Mouse (Mus musculus) ovary, postnatal 36 days (tissue): ENCODE results near the gene Ifna2.

ENCODE experiments used
- DNase-seq: peaks from one replicate; pipeline ENCODE4 v3.0.0; 2022; ENCODE audit warnings: low spot score, mixed read lengths

Gene Ifna2

GRCm38 (mm10) chr4:88683812-88684211 is at the start of gene Ifna2:
Ifna2 (minus strand) TSS chr4:88683912.
- DNase-seq: no peak

GRCm38 (mm10) chr4:88727324-88727723 is 43.6 kb upstream of the Ifna2 start:
- DNase-seq: no peak

- no peak for DNase-seq
Measured at GRCm38 (mm10) chr4:88726727-88727126, 43.0 kb upstream of the Ifna2 start.

- no peak for DNase-seq
Measured at GRCm38 (mm10) chr4:88723497-88724090, 39.9 kb upstream of the Ifna2 start.

- peak; percentile 92 for DNase-seq
Measured at GRCm38 (mm10) chr4:88721791-88722721, 38.3 kb upstream of the Ifna2 start, which contains the start of the genes Gm26566 and Klhl9. Gm26566 (plus strand) TSS chr4:88721805. Klhl9 (minus strand) TSS chr4:88722465.

- DNase-seq: no peak
Measured at GRCm38 (mm10) chr4:88718715-88719114, 35.0 kb upstream of the Ifna2 start.

- DNase-seq: no peak
Measured at GRCm38 (mm10) chr4:88715059-88715458, 31.3 kb upstream of the Ifna2 start.

GRCm38 (mm10) chr4:88714281-88714680 is 30.6 kb upstream of the Ifna2 start:
- no peak for DNase-seq

- DNase-seq: no peak
Measured at GRCm38 (mm10) chr4:88707128-88707826, 23.6 kb upstream of the Ifna2 start.

GRCm38 (mm10) chr4:88705924-88706323 is 22.2 kb upstream of the Ifna2 start:
- no peak for DNase-seq

GRCm38 (mm10) chr4:88699301-88699700 is 15.6 kb upstream of the Ifna2 start:
- DNase-seq: no peak

- DNase-seq: no peak
Measured at GRCm38 (mm10) chr4:88698781-88699180, 15.1 kb upstream of the Ifna2 start.

- DNase-seq: no peak
Measured at GRCm38 (mm10) chr4:88697753-88698152, 14.0 kb upstream of the Ifna2 start.

- no peak for DNase-seq
Measured at GRCm38 (mm10) chr4:88697108-88697507, 13.4 kb upstream of the Ifna2 start.

GRCm38 (mm10) chr4:88696237-88696884 is 12.6 kb upstream of the Ifna2 start:
- DNase-seq: peak; percentile 58

GRCm38 (mm10) chr4:88693392-88693791 is 9.7 kb upstream of the Ifna2 start:
- no peak for DNase-seq

GRCm38 (mm10) chr4:88692537-88692936 is 8.8 kb upstream of the Ifna2 start:
- no peak for DNase-seq

- DNase-seq: no peak
Measured at GRCm38 (mm10) chr4:88691259-88691658, 7.5 kb upstream of the Ifna2 start, which contains the start of gene Ifnab. Ifnab (minus strand) TSS chr4:88691359.

GRCm38 (mm10) chr4:88681353-88681752 is 2.4 kb downstream of the Ifna2 start:
- DNase-seq: no peak

GRCm38 (mm10) chr4:88680362-88680761 is 3.4 kb downstream of the Ifna2 start:
- DNase-seq: no peak

- no peak for DNase-seq
Measured at GRCm38 (mm10) chr4:88676824-88677223, 6.9 kb downstream of the Ifna2 start, which contains the start of gene Ifna16. Ifna16 (minus strand) TSS chr4:88676924.

GRCm38 (mm10) chr4:88655461-88655860 is 28.3 kb downstream of the Ifna2 start:
- no peak for DNase-seq
